Mouse (Mus musculus) cerebellum, adult (tissue): ENCODE results near the gene Gm14085.
"Not testable (repeated sequence)": the region's sequence is repeated elsewhere in the genome, so short reads cannot be mapped to it uniquely, and the experiment has no call there.

Experiments
- ATAC-seq: cut with Nextera tagmentation; 2 replicates; pipeline ENCODE4 v1.9.2; 2017; ENCODE audit warnings: mild to moderate bottlenecking, moderate library complexity, mixed read lengths; ENCODE audit not compliant: insufficient number of reproducible peaks, low FRiP score, low TSS enrichment

Gene Gm14085

DNA sequence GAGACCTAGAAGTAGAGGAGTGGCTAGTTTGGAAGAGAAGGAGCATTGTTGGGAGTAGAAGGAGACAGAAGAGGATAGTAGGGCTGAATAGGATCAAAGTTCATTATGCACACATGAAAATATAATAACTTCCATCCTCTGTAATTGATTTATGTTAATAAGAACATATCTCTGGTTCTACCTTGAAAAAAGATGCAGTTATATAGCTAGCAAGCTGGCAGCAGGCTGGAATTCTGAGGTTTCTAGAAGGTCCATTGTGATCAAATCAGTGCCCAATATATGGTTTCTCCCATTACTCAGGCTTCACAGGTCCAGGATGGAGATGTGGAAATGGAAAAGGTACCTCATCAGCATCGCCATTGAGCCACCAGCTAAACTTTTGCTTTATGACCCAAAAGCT is at the start of gene Gm14085:
TSS of gene Gm14085 (plus strand) at position 301 of the 400 bp plus-strand sequence.
- no peak for ATAC-seq

DNA sequence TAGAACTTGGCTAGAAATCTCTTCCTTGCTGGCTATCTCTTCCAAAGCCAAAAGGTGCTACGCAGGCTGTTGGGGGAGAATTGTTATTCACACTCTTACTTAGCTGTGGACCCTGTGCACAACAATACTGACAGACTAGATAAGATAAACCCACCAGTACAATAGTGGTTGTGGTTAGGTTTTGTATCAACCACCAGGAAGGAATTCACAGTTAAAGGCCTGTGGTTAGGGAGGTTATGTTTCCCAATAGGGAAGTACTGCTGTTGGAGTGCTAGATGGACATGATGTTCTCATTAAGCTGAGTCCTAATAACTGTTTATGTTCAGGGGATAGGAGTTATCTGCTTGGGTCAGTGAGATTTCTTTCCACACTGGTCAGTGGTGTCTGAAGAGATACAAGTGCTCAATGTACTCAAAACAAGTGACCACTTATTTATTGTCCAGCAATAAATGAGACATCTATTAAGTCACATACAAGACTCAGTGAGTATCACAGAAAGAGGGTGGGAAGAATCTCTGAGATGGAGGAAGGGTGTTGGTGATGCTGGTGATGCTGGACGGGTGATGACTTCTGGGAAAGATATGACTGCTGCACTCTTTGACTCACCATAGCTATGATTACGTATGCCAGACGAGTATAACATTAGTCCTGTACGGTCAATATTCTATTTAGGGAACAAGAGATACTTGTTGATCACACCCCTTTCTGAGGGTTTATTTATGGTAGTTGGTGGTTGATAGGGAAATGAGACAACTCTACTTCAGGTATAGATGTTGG is 45.8 kb upstream of the Gm14085 start:
- ATAC-seq = not testable (repeated sequence)

DNA sequence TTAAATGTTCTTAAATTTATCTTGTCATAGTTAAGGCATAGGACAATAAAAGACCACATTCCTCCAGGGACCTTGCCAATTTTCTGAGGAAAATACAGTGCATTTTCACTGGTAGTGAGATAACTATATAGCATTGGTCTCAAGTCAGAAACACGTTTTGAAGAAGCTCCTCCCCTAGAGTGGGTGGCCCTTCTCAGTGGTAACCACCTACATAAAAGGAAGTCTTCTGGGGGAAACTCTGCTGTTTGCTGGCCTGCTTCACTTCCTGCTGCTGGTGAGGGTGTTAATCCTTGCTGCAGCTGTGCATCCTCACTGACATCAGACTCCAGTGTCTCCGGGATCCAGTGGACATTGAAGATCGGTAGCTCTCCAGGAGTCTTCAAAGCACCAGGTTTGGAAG is 44.2 kb upstream of the Gm14085 start:
- ATAC-seq = not testable (repeated sequence)

DNA sequence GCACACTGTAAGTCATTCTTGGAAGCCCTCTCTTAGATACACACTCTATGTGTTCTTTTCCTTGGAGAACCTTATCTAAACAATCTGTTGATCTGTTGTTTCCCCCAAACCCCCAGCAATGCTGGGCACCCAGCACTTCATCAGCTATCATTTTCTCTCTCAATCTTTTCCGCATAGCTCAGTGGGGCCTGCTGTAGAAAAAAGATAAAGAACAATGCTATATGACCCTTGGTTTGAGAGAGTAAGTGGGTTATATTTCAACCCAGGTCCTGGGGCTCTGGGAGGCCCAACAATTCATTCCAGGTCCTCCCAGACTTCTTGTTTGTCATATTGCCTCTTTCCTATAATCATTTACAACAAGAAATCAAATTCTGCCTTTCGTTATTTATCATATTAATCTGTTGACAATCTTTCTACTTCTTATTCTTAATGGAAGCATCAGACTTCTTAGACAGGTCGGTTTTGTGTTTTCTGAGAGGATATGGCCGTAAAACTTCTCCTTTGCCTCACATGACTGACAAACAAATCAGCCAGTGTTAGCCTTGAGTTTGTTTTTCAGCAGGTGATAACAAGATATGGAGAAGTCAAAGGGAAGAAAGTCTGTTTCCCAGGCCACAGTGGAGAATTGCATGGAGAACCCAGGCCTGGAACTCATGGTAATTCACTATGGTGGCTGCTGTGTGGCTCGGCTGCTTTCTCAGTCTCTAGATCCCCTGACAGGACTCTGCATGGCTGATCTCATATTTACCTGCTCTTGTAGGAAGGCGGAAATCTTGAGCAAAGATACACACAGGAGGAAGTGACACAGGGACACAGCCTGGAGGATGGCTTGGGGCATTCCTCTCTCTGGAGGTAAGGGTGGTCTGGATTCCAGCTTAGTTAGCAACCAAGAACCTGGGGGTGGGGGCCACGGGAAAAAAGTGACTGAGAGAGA is 43.5 kb upstream of the Gm14085 start:
- no peak for ATAC-seq

DNA sequence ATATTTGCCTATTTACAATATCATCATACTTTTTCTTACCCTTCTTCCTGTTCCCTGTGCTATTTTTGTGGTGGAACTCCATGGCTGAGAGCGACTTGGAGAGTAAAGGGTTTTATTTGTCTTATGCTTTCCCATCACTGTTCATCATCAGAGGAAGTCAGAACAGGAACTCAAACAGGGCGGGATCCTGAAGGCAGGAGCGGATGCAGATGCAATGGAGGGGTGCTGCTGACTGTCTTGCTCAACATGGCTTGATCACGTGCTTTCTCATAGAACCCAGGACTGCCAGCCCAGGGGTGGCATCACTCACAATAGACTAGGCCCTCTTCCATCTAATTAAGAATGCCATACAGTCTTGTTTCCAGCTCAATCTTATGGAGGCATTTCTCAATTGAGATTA is 34.4 kb upstream of the Gm14085 start:
- ATAC-seq = no peak

DNA sequence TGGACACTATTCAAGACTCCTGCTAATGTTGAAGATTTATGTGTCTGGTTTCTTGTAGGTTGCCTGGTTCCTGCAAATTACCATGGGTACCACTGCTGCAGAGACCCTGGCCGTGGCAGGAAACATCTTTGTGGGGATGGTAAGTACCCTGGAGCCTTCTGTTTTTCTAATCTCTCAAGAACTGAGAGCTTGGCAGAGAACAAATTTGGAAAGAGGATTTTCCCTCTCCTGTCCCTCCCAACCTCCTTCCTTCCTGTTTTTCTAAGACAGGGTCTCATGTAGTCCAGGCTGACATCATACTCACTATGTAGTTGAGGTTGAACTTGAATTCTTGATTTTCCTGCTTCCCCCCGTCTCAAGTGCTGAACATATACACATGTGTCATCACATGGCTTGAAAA is 32.3 kb upstream of the Gm14085 start:
- no peak for ATAC-seq

DNA sequence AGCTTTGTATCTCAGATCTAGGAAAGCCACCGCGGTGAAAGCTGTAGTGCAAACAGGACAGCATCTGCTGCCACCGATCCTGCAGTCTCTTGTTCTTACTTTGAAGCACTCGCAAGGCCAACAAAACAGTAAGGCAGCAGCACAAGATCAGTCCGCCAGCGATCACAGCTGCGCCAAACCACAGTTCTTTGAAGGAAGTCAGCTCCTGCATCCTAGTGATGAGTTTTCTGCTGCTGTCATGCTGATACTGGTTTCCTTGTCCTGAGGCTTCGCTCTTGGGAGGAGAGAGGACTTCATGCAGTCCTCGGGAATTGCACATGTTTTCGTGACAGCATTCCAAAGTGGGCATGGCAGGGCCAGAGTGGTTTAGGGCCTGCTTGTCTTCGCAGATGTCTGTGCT is 17.8 kb upstream of the Gm14085 start:
- ATAC-seq = 0 out of 2 replicates have a peak, but pooled peaks have one; percentile 27

DNA sequence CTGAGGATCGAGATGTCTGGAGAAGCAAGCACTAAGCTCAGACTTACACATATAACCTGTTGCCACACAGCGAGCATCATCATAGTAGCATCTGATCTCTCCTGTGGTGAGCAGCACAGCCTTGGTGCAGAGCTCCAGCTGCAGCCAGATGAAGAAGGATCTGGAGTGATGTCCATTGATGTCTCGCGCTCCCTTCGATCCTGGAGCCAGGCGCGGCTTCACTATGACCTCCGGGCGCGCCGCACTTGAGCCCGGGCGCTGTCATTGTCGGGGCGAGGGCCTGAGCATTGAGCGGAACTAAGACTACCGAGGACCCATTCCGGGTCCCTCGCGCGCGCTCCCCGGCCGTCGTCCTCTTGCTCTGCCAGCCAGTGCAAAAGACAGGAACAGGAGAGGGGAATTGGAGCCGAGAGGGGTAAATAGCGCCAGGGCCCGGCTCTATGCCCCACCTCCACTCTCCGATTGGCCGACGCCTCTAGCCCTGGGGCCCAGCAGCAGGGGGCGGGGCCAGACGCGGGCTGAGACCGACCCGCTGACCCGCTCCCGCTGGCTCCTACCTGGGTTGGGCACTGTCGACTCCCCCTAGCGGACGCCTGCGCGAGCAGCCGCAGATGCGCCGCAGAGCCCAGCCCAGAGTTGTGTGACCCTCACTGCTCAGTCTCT is 17.3 kb upstream of the Gm14085 start:
- ATAC-seq = peak; percentile 99

DNA sequence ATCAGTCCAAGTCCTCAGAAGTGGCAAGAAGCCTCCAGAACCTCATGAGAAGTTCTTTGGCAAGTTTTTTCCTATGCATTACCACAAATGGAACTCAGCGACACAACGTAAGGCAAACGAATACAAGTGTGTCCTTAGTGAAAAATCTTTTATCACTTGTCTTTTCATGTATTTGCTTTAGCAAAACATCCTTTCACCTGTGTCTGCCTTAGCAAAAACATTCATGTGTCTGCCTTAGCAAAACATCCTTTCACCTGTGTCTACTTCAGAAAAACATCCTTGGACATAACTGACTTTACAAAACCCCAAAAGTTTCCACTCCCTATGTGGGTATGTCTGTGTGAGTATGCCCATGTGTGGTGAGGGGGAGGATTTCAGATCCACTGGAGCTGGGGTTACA is 15.5 kb upstream of the Gm14085 start:
- ATAC-seq = no peak

DNA sequence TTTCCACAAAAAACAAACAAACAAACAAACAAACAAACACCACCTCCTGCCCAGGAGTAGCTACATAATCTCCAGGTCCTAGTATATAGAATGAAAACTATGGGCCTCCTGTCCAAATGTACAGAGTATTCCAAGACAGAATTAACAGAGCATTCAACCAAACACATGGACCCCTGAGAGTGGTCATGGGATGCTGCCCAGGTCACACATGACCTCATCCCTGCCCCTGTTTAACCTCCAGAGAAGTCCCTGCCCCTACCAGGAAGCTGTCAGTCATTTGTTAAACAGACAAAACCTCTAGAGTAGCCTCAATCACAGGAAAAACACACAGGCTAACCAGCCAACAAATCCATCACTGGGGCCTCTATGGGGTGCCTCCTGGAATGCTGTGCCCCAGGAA is 8.2 kb upstream of the Gm14085 start:
- no peak for ATAC-seq

DNA sequence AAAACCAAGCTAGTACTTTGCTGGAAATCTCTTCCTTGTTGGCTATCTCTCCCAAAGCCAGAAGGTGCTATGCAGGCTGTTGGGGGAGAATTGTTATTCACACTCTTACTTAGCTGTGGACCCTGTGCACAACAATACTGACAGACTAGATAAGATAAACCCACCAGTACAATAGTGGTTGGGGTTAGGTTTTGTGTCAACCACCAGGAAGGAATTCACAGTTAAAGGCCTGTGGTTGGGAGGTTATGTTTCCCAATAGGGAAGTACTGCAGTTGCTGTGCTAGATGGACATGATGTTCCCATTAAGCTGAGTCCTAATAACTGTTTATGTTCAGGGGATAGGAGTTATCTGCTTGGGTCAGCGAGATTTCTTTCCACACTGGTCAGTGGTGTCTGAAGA is 954 bp upstream of the Gm14085 start:
- not testable (repeated sequence) for ATAC-seq

DNA sequence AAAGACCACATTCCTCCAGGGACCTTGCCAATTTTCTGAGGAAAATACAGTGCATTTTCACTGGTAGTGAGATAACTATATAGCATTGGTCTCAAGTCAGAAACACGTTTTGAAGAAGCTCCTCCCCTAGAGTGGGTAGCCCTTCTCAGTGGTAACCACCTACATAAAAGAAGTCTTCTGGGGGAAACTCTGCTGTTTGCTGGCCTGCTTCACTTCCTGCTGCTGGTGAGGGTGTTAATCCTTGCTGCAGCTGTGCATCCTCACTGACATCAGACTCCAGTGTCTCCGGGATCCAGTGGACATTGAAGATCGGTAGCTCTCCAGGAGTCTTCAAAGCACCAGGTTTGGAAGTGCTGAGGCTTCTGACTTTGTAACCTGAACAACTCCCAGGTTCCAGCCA is 913 bp downstream of the Gm14085 start:
- not testable (repeated sequence) for ATAC-seq

DNA sequence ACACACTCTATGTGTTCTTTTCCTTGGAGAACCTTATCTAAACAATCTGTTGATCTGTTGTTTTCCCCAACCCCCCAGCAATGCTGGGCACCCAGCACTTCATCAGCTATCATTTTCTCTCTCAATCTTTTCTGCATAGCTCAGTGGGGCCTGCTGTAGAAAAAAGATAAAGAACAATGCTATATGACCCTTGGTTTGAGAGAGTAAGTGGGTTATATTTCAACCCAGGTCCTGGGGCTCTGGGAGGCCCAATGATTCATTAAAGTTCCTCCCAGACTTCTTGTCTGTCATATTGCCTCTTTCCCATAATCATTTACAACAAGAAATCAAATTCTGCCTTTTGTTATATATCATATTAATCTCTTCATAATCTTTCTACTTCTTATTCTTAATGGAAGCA is 1.4 kb downstream of the Gm14085 start:
- ATAC-seq = not testable (repeated sequence)

DNA sequence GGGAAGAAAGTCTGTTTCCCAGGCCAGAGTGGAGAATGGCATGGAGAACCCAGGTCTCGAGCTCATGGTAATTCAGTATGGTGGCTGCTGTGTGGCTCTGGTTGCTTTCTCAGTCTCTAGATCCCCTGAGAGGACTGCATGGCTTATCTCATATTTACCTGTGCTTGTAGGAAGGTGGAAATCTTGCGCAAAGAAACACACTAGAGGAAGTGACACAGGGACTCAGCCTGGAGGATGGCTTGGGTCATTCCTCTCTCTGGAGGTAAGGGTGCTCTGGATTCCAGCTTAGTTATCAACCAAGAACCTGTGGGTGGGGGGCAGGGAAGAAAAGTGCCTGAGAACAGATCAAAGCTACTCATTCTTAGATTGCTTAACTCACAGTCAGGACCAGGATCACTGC is 1.9 kb downstream of the Gm14085 start:
- no peak for ATAC-seq

DNA sequence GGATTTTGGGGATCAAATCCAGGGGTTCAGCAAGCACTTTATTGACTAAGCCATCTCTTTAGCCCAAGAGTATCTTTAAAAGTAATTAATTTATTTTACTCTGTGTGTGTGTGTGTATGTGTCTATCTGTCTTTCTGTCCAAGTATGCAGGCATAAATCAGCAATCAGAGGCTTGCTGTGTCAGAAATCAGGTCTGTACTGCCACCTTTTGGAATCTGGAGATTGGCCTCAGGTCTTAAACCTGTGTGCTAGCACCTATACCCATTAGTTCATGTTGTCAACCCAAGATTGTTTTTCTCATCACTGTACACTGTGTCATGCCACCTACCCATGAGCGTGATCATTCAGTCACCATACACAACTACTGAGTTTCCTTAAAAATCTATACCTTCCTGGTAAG is 45.0 kb downstream of the Gm14085 start:
- ATAC-seq = not testable (repeated sequence)

DNA sequence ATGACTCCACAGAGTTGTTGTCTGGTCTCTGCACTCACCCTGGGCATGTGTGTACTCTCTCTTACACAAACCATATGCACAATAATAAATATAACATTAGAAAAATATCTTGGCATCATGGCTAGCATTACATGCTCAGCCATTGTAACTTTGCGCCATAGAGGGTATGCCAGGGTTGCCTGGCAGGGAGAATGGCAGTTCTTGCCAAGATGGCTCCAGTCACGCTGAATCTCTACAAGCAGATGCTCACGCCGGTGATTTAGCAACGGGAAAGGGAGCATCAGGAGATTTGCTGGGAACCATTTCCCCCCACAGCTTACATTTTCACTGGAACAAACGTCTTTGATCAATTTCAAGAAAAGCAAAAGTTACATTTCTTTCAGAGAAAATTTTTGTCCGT is 46.5 kb downstream of the Gm14085 start:
- no peak for ATAC-seq

DNA sequence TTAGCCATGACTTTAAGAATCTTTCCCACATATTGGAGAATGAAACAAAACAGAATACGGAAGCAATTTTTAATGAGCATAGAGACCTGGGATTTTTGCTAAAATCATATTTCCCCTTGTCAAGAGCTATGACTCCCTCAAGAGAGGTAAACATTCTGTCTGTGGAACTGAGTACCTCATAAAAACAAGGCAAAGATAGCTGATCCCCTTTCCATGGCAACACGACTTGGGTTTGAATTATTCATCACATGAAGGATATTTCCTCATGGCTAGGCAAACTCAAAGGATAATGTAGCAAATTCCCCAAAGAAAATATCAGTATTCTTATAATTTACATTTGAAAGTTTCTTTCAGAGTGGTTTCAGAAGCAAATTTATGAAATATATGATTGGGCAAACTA is 47.0 kb downstream of the Gm14085 start:
- no peak for ATAC-seq

DNA sequence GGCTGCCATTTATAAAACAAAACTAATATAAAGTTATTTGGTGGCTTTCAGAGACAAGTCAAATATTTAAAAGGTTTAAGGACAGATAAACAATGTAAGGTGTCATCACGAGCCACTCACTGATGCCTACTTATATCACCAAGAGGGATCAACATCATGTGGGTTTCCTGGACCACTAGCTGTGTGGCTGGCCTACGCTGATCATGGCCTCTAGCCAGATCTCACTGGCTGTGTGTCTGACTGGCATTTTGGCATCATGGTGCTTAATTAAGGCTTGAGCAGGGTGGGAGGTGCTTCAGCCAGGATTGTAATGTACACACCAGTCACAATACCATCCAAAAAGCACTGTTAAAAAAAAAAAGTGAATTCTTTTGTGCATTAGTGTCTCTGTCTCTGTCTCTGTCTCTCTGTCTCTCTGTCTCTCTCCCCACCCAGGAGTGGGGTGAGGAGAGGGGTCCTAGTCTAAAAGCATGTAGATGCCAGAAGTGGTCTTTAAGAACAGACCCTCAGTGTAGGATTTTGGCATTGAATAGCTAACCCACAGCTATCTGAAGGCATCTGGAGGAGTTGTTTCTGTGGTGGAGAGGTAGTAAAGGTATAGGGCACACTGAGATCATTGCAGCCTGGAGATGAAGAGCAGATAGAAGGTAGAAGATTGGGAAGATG is 47.5 kb downstream of the Gm14085 start:
- no peak for ATAC-seq

DNA sequence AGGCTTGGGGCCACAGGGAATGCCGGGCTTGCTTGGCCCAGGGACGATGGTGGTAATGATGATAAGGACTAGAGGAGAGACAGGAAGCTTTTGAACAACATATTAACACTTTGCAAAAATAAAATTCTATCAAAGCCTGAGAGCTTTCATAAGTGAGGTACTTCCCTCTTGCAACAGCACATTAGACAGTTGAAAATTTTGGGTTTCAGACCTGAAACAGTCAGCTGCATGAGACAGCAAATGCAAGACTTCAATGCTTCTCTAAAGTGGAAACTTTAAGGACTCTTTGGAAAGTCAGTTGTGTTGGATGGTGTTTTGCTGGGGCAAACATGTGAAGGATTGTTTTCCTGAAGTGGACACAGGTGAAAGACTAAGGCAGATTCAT is 48.1 kb downstream of the Gm14085 start:
- no peak for ATAC-seq

DNA sequence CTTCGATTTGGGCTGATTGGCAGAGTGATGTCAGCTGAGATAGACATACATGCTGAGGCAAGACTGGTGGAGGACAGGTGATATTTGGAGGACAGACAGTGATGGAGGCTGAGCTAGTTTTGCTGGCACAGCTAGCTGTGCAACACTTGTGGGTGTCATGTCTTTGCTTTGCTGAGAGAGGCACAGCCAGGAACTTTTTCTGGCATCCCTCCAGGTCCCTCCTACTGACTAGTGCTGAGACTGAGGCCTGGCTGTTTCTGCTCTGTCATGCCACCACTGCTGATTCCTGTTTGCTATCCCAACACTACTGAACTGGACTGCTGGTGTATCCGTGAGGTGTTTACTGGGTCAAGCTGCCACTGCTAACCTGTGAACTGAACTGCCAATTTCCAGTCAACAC is 48.6 kb downstream of the Gm14085 start:
- no peak for ATAC-seq
